Mouse (Mus musculus) limb, embryonic 11.5 days (tissue): ENCODE data around the gene Dner. TPM values are rescaled to one million over a fixed set of nuclear protein-coding genes. Genes with fewer than 3 reads are reported as not detected.

ENCODE experiments used
- ATAC-seq: fragments of 200-750 bp; cut with Nextera tagmentation; 2 replicates; pipeline ENCODE4 v1.8.0; 2017; ENCODE audit warnings: low read depth; ENCODE audit not compliant: insufficient number of reproducible peaks, low FRiP score, low TSS enrichment
- DNase-seq: peaks from one replicate; pipeline ENCODE4 v3.0.0-alpha.2; 2015; ENCODE audit warnings: low spot score
- H3K27ac ChIP-seq: fragments of 300-500 bp; sonication (generic); replicated peaks from 2 replicates; pipeline ENCODE4 v1.5.1; 2014; ENCODE audit warnings: low read depth, mild to moderate bottlenecking, low read length
- H3K27me3 ChIP-seq: fragments of 300-500 bp; sonication (generic); 2 replicates; pipeline ENCODE4 v1.6.1; 2014; ENCODE audit warnings: mild to moderate bottlenecking, low read length, mixed read lengths; ENCODE audit not compliant: control insufficient read depth, insufficient read depth
- H3K36me3 ChIP-seq: fragments of 300-500 bp; sonication (generic); 2 replicates; pipeline ENCODE4 v1.6.1; 2014; ENCODE audit warnings: mild to moderate bottlenecking, low read length, moderate library complexity, mixed read lengths; ENCODE audit not compliant: control insufficient read depth, insufficient read depth
- H3K4me1 ChIP-seq: fragments of 300-500 bp; sonication (generic); 2 replicates; pipeline ENCODE4 v1.6.1; 2014; ENCODE audit warnings: low read length, mixed read lengths; ENCODE audit not compliant: control insufficient read depth, insufficient read depth
- H3K4me2 ChIP-seq: fragments of 300-500 bp; sonication (generic); 2 replicates; pipeline ENCODE4 v1.6.1; 2014; ENCODE audit warnings: low read depth, mild to moderate bottlenecking, moderate library complexity; ENCODE audit not compliant: severe bottlenecking
- H3K4me3 ChIP-seq: fragments of 300-500 bp; sonication (generic); 2 replicates; pipeline ENCODE4 v1.5.1; 2014; ENCODE audit warnings: low read depth, low read length
- H3K9ac ChIP-seq: fragments of 300-500 bp; sonication (generic); 2 replicates; pipeline ENCODE4 v1.6.1; 2014; ENCODE audit warnings: mild to moderate bottlenecking, low read length
- H3K9me3 ChIP-seq: fragments of 300-500 bp; sonication (generic); 2 replicates; pipeline ENCODE4 v1.6.1; 2016; ENCODE audit warnings: low read length; ENCODE audit not compliant: control insufficient read depth
- WGBS: fragments of 180-500 bp; shearing (Covaris S2); extraction: QIAGEN DNeasy Blood & Tissue Kit; methylation state at CpG from one replicate; pipeline ENCODE4 v1.1.7; 2014; 5-methylcytosine and 5-hydroxymethylcytosine counted together
- polyA plus RNA-seq: library from polyadenylated mRNA; unstranded; fragments of >200 nt; fragmentation: Nextera tagmentation; extraction: Ambion mirVana; gene quantifications from 2 replicates; pipeline ENCODE4 v1.2.1, GENCODE M21; 2014

Dner gene
- polyA plus RNA-seq, 1 experiment from 2014 or later: 1.1 TPM

- ATAC-seq (no peak), DNase-seq (no peak)
- no peaks in the 10 kb centered on the region for H3K36me3 ChIP-seq
- H3K9ac ChIP-seq: no peak overlapping the region
- no peaks in the 10 kb centered on the region for H3K9me3 ChIP-seq
- H3K4me3 ChIP-seq: no peak overlapping the region
- 79% methylated on average over 4 of the region's 4 CpGs for WGBS
- no peak overlapping the region for H3K4me2 ChIP-seq
- H3K4me1 ChIP-seq: no peaks in the 10 kb centered on the region
- H3K27ac ChIP-seq: no peak overlapping the region
- no peaks in the 10 kb centered on the region for H3K27me3 ChIP-seq
Measured at GRCm38 (mm10) chr1:84387616-84388015, 308.4 kb downstream of the Dner start.

- no peaks in the 10 kb centered on the region for H3K9me3 ChIP-seq
- no peaks in the 10 kb centered on the region for H3K4me1 ChIP-seq
- 86% methylated on average over 8 of the region's 8 CpGs for WGBS
- no peaks in the 10 kb centered on the region for H3K36me3 ChIP-seq
- DNase-seq (no peak), ATAC-seq (no peak)
- no peak overlapping the region for H3K4me3 ChIP-seq
- no peaks in the 10 kb centered on the region for H3K27me3 ChIP-seq
- H3K27ac ChIP-seq: no peak overlapping the region
- H3K9ac ChIP-seq: no peak overlapping the region
- H3K4me2 ChIP-seq: no peak overlapping the region
Measured at GRCm38 (mm10) chr1:84386481-84387146, 309.4 kb downstream of the Dner start.

GRCm38 (mm10) chr1:84382709-84383108 lies 313.3 kb downstream of the Dner start:
- no peak overlapping the region for H3K9ac ChIP-seq
- no peaks in the 10 kb centered on the region for H3K9me3 ChIP-seq
- ATAC-seq: no peak
- no peak for DNase-seq
- no peak overlapping the region for H3K4me2 ChIP-seq
- H3K4me3 ChIP-seq: no peak overlapping the region
- H3K36me3 ChIP-seq: no peaks in the 10 kb centered on the region
- H3K4me1 ChIP-seq: no peaks in the 10 kb centered on the region
- H3K27me3 ChIP-seq: no peaks in the 10 kb centered on the region
- H3K27ac ChIP-seq: no peak overlapping the region
- WGBS: 83% methylated on average over 1 of the region's 1 CpGs

- no peak for ATAC-seq
- 91% methylated on average over 5 of the region's 5 CpGs for WGBS
- DNase-seq: no peak
Measured at GRCm38 (mm10) chr1:84382064-84382463, 314.0 kb downstream of the Dner start.

GRCm38 (mm10) chr1:84380895-84381294 lies 315.1 kb downstream of the Dner start:
- WGBS: 80% methylated on average over 3 of the region's 3 CpGs
- ATAC-seq (no peak), DNase-seq (no peak)
- H3K27ac ChIP-seq: no peak overlapping the region
- H3K36me3 ChIP-seq: no peaks in the 10 kb centered on the region
- no peaks in the 10 kb centered on the region for H3K27me3 ChIP-seq
- H3K9me3 ChIP-seq: no peaks in the 10 kb centered on the region
- no peak overlapping the region for H3K9ac ChIP-seq
- no peaks in the 10 kb centered on the region for H3K4me1 ChIP-seq
- H3K4me2 ChIP-seq: no peak overlapping the region
- H3K4me3 ChIP-seq: no peak overlapping the region

More at GRCm38 (mm10) chr1:84382064-84382463, 314.0 kb downstream of the Dner start:
- no peaks in the 10 kb centered on the region for H3K4me1 ChIP-seq
- H3K4me3 ChIP-seq: no peak overlapping the region
- H3K9me3 ChIP-seq: no peaks in the 10 kb centered on the region
- H3K9ac ChIP-seq: no peak overlapping the region
- no peak overlapping the region for H3K27ac ChIP-seq
- no peaks in the 10 kb centered on the region for H3K36me3 ChIP-seq
- no peaks in the 10 kb centered on the region for H3K27me3 ChIP-seq
- H3K4me2 ChIP-seq: no peak overlapping the region

GRCm38 (mm10) chr1:84367733-84368132 lies 328.3 kb downstream of the Dner start:
- ATAC-seq (no peak), DNase-seq (no peak)
- H3K4me3 ChIP-seq: no peak overlapping the region

GRCm38 (mm10) chr1:84366553-84366952 lies 329.5 kb downstream of the Dner start:
- no peak for DNase-seq
- ATAC-seq: no peak
- Histone ChIP-seq H3K4me2 (no peak overlapping the region), H3K36me3 (no peaks in the 10 kb centered on the region), H3K4me3 (no peak overlapping the region), H3K4me1 (no peaks in the 10 kb centered on the region), H3K9me3 (no peaks in the 10 kb centered on the region), H3K27me3 (no peaks in the 10 kb centered on the region), H3K9ac (no peak overlapping the region), H3K27ac (no peak overlapping the region)
- 71% methylated on average over 3 of the region's 3 CpGs for WGBS

More at GRCm38 (mm10) chr1:84367733-84368132, 328.3 kb downstream of the Dner start:
- no peaks in the 10 kb centered on the region for H3K36me3 ChIP-seq
- no peak overlapping the region for H3K4me2 ChIP-seq
- no peak overlapping the region for H3K9ac ChIP-seq
- H3K27me3 ChIP-seq: no peaks in the 10 kb centered on the region
- H3K27ac ChIP-seq: no peak overlapping the region
- WGBS: 79% methylated on average over 3 of the region's 3 CpGs
- H3K4me1 ChIP-seq: no peaks in the 10 kb centered on the region
- H3K9me3 ChIP-seq: no peaks in the 10 kb centered on the region

GRCm38 (mm10) chr1:84363967-84364366 lies 332.1 kb downstream of the Dner start, which contains the start of gene Pid1:
Gene Pid1 (minus strand): TSS chr1:84364180.
- no peaks in the 10 kb centered on the region for H3K36me3 ChIP-seq
- no peaks in the 10 kb centered on the region for H3K4me1 ChIP-seq
- no peak within 1 kb of the TSS for H3K9ac ChIP-seq
- 88% methylated on average over 8 of the region's 8 CpGs for WGBS
- H3K27ac ChIP-seq: no peak within 1 kb of the TSS
- no peak for DNase-seq
- no peak within 1 kb of the TSS for H3K4me2 ChIP-seq
- no peaks in the 10 kb centered on the region for H3K27me3 ChIP-seq
- no peaks in the 10 kb centered on the region for H3K9me3 ChIP-seq
- H3K4me3 ChIP-seq: no peak within 1 kb of the TSS
- ATAC-seq: no peak
